Mouse (Mus musculus) thymus, adult 2 months (tissue): Measurements from ENCODE around the gene Gm49361. TPM values are rescaled to one million over a fixed set of nuclear protein-coding genes. Genes with fewer than 3 reads are reported as not detected.

Experiments used
- DNase-seq: peaks from one replicate; pipeline ENCODE4 v3.0.0; 2021
- H3K27ac ChIP-seq: fragments of 200-500 bp; 2 replicates; pipeline ENCODE4 v1.5.1; 2012; ENCODE audit warnings: low read length, control low read depth; ENCODE audit not compliant: control insufficient read depth, insufficient read depth
- H3K27me3 ChIP-seq: fragments of 200-500 bp; 2 replicates; pipeline ENCODE4 v1.6.1; 2012; ENCODE audit warnings: mild to moderate bottlenecking, low read length, moderate library complexity, mixed read lengths; ENCODE audit not compliant: control insufficient read depth, insufficient read depth
- H3K36me3 ChIP-seq: fragments of 200-500 bp; 2 replicates; pipeline ENCODE4 v1.6.1; 2012; ENCODE audit warnings: mild to moderate bottlenecking, low read length, moderate library complexity; ENCODE audit not compliant: control insufficient read depth, insufficient read depth
- H3K4me1 ChIP-seq: fragments of 200-500 bp; replicated peaks from 2 replicates; pipeline ENCODE4 v1.6.1; 2012; ENCODE audit warnings: low read length; ENCODE audit not compliant: control insufficient read depth, insufficient read depth
- H3K4me3 ChIP-seq: fragments of 200-500 bp; 2 replicates; pipeline ENCODE4 v1.5.1; 2012; ENCODE audit warnings: mild to moderate bottlenecking, low read length, control low read depth, moderate library complexity; ENCODE audit not compliant: control insufficient read depth, insufficient read depth
- CTCF ChIP-seq: fragments of 200-500 bp; IDR thresholded peaks from 2 replicates; pipeline ENCODE4 v1.5.1; 2012; ENCODE audit warnings: mild to moderate bottlenecking, control low read depth, low read length, moderate library complexity, borderline replicate concordance; ENCODE audit not compliant: control insufficient read depth, poor library complexity, insufficient read depth; ENCODE audit errors: extremely low read depth
- POLR2A ChIP-seq: fragments of 200-500 bp; IDR thresholded peaks from 2 replicates; pipeline ENCODE4 v1.6.1; 2012; ENCODE audit warnings: mild to moderate bottlenecking, low read length, control low read depth, moderate library complexity; ENCODE audit not compliant: control insufficient read depth, poor library complexity, insufficient read depth; ENCODE audit errors: extremely low read depth
- WGBS: fragments of 180-500 bp; shearing (Covaris S2); methylation state at CpG from one replicate; pipeline ENCODE4 v1.1.7; 2018; 5-methylcytosine and 5-hydroxymethylcytosine counted together
- polyA plus RNA-seq: library from polyadenylated mRNA; depleted of rRNA; stranded (reverse); fragments of >200 nt; gene quantifications from 2 replicates; pipeline ENCODE4 v1.2.3, GENCODE M21; 2012

The Gm49361 gene
- polyA plus RNA-seq, 1 experiment: not detected

GRCm38 (mm10) chr14:57716601-57717245 lies 29.2 kb downstream of the Gm49361 start:
- H3K4me3 ChIP-seq: no peak overlapping the region
- WGBS: 96% methylated on average over 4 of the region's 4 CpGs

GRCm38 (mm10) chr14:57712884-57713283 lies 33.0 kb downstream of the Gm49361 start:
- Histone ChIP-seq H3K36me3 (no peaks in the 10 kb centered on the region), H3K4me3 (no peak overlapping the region), H3K4me1 (peaks cover 3% of the 10 kb centered on the region; the same call in 1 of the 2 replicates), H3K27ac (no peak overlapping the region), H3K27me3 (no peaks in the 10 kb centered on the region)
- no peak for DNase-seq
- WGBS: 49% methylated on average over 1 of the region's 1 CpGs
- no peak for TF ChIP-seq POLR2A

More at GRCm38 (mm10) chr14:57716601-57717245, 29.2 kb downstream of the Gm49361 start:
- no peak for DNase-seq
- H3K27ac ChIP-seq: no peak overlapping the region
- H3K4me1 ChIP-seq: peaks cover 3% of the 10 kb centered on the region; the same call in 1 of the 2 replicates
- no peaks in the 10 kb centered on the region for H3K36me3 ChIP-seq
- TF ChIP-seq CTCF (no peak), POLR2A (no peak)
- H3K27me3 ChIP-seq: no peaks in the 10 kb centered on the region

- no peak for TF ChIP-seq POLR2A
- TF ChIP-seq CTCF: no peak
- Histone ChIP-seq H3K4me1 (peaks cover 3% of the 10 kb centered on the region; the same call in 1 of the 2 replicates), H3K27ac (no peak overlapping the region), H3K36me3 (no peaks in the 10 kb centered on the region), H3K4me3 (no peak overlapping the region), H3K27me3 (no peaks in the 10 kb centered on the region)
- no peak for DNase-seq
- 87% methylated on average over 6 of the region's 6 CpGs for WGBS
Measured at GRCm38 (mm10) chr14:57711059-57711458, 34.8 kb downstream of the Gm49361 start.

DNA sequence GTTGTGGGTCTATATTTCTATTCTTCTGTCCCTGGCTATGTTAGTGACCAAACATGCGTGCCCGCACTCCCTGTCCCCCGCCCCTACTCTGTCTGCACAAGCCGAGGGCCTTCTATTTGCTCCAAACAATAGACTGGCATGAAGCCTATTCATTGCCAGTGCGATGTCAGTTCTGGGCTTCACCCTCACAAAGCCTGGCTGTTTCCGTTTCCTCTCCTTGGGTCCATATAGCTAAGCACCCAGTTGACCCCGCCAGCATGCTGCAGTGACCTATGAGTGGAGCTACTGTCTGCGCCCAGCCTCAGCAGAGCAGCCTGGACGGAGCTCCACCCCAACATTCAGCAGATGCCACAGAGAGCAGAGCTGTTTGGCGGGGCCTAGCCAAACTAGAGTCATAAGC lies 36.7 kb downstream of the Gm49361 start:
- H3K4me1 ChIP-seq: peaks cover 3% of the 10 kb centered on the region; the same call in 1 of the 2 replicates
- WGBS: 97% methylated on average over 10 of the region's 10 CpGs
- no peak for TF ChIP-seq CTCF
- no peak for TF ChIP-seq POLR2A
- H3K27ac ChIP-seq: no peak overlapping the region
- H3K36me3 ChIP-seq: no peaks in the 10 kb centered on the region
- no peak for DNase-seq
- H3K4me3 ChIP-seq: no peak overlapping the region
- H3K27me3 ChIP-seq: no peaks in the 10 kb centered on the region

DNA sequence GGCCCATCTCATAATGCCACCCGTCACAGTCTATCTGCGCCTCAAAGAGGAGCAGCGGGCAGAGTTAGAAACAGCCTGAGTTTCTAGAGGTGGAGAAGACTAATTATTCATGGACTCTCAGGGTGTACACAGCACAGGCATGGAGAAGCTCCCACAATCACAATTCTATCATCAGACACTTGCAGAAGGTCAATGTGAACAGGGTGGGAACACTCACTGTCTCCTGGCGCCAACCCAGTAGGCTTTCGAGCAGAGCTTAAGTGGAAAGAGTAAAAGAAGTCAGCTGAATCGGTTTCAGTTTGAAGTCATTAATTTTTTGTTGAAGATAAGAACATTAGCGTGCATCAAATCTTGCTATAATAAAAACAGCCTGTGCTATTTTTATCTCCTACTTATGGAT lies 37.3 kb downstream of the Gm49361 start:
- H3K4me1 ChIP-seq: peaks cover 3% of the 10 kb centered on the region; the same call in 1 of the 2 replicates
- no peaks in the 10 kb centered on the region for H3K27me3 ChIP-seq
- no peak for TF ChIP-seq CTCF
- no peak for TF ChIP-seq POLR2A
- 94% methylated on average over 7 of the region's 7 CpGs for WGBS
- no peaks in the 10 kb centered on the region for H3K36me3 ChIP-seq
- no peak overlapping the region for H3K4me3 ChIP-seq
- no peak overlapping the region for H3K27ac ChIP-seq
- DNase-seq: no peak

DNA sequence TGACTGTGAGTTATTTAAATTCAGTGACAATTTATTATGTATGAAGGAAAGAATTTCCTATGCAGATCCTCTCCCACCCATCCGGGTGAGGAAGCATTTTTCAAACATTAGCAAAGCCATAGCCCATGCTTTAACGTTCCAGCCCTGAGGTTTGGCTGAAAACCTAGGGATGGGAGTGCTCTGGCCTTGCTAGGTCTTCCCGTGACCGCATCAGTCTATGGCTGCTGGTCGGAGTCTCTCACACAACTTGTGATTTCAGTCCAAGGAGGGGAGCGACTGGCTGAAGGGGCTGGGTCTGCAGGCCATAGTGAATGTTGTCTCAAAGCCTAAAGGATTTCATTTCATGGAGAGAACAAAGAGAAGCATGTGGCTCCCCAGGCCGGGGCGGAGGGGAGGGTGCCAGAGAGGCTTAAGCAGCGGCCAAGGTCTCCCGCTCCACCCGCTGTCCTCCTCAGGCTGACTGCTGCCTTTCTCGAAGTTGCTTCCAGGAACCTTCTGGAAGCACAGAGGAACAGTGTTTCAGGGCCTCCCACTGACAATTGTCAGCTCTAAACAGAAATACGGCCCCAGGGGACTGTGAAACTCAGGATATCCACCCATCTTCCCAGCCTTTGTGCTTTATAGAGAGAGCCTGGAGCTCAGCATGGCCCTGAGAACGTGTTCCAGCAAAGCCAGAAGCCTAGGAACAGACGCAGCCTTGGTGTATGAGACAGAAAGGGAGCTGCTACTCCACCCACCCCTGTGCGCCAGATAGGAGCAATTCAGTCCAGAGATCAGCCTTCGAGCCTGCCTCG lies 38.6 kb downstream of the Gm49361 start:
- DNase-seq: no peak
- H3K27ac ChIP-seq: no peak overlapping the region

More for the DNA sequence above, 38.6 kb downstream of the Gm49361 start:
- 88% methylated on average over 18 of the region's 18 CpGs for WGBS
- TF ChIP-seq CTCF (no peak), POLR2A (no peak)
- Histone ChIP-seq H3K4me3 (no peak overlapping the region), H3K4me1 (no peaks in the 10 kb centered on the region), H3K36me3 (no peaks in the 10 kb centered on the region), H3K27me3 (no peaks in the 10 kb centered on the region)
